Mouse (Mus musculus) embryonic facial prominence, embryonic 13.5 days (tissue): Measurements from ENCODE around the gene Ncf4. TPM values are rescaled to one million over a fixed set of nuclear protein-coding genes. Genes with fewer than 3 reads are reported as not detected.
"Not testable (repeated sequence)": the region's sequence is repeated elsewhere in the genome, so short reads cannot be mapped to it uniquely, and the experiment has no call there.

Experiments
- ATAC-seq: fragments of 200-750 bp; cut with Nextera tagmentation; 2 replicates; pipeline ENCODE4 v1.8.0; 2017; ENCODE audit warnings: low read depth; ENCODE audit not compliant: insufficient number of reproducible peaks, insufficient read depth, low FRiP score, low TSS enrichment
- H3K27ac ChIP-seq: fragments of 300-500 bp; sonication (generic); 2 replicates; pipeline ENCODE4 v1.5.1; 2015; ENCODE audit warnings: moderate library complexity, mild to moderate bottlenecking, inconsistent platforms
- H3K27me3 ChIP-seq: fragments of 300-500 bp; sonication (generic); 2 replicates; pipeline ENCODE4 v1.6.1; 2015; ENCODE audit warnings: mild to moderate bottlenecking, inconsistent platforms
- H3K36me3 ChIP-seq: fragments of 300-500 bp; sonication (generic); 2 replicates; pipeline ENCODE4 v1.6.1; 2015; ENCODE audit warnings: mild to moderate bottlenecking, inconsistent platforms
- H3K4me1 ChIP-seq: fragments of 300-500 bp; sonication (generic); 2 replicates; pipeline ENCODE4 v1.6.1; 2015; ENCODE audit warnings: inconsistent platforms
- H3K4me2 ChIP-seq: fragments of 300-500 bp; sonication (generic); 2 replicates; pipeline ENCODE4 v1.6.1; 2015; ENCODE audit warnings: moderate library complexity, mild to moderate bottlenecking, inconsistent platforms
- H3K4me3 ChIP-seq: fragments of 300-500 bp; sonication (generic); 2 replicates; pipeline ENCODE4 v1.5.1; 2015; ENCODE audit warnings: mild to moderate bottlenecking, inconsistent platforms
- H3K9ac ChIP-seq: fragments of 300-500 bp; sonication (generic); 2 replicates; pipeline ENCODE4 v1.6.1; 2015; ENCODE audit warnings: mild to moderate bottlenecking, inconsistent platforms
- H3K9me3 ChIP-seq: fragments of 300-500 bp; sonication (generic); 2 replicates; pipeline ENCODE4 v1.6.1; 2016; ENCODE audit warnings: inconsistent platforms
- WGBS: fragments of 180-500 bp; shearing (Covaris S2); methylation state at CpG from one replicate; pipeline ENCODE4 v1.1.7; 2015; ENCODE audit warnings: mixed read lengths; 5-methylcytosine and 5-hydroxymethylcytosine counted together
- polyA plus RNA-seq: library from polyadenylated mRNA; unstranded; fragments of >200 nt; fragmentation: Nextera tagmentation; extraction: Ambion mirVana; gene quantifications from 2 replicates; pipeline ENCODE4 v1.2.1, GENCODE M21; 2015

The Ncf4 gene
- polyA plus RNA-seq, 1 experiment from 2014 or later = 2.4 TPM

- Histone ChIP-seq H3K27ac (no peak overlapping the region), H3K9me3 (peaks cover 3% of the 10 kb centered on the region; the same call in 1 of the 2 replicates), H3K9ac (no peak overlapping the region), H3K4me2 (no peak overlapping the region), H3K4me1 (peaks cover 6% of the 10 kb centered on the region; the same call in 1 of the 2 replicates), H3K4me3 (no peak overlapping the region), H3K36me3 (no peaks in the 10 kb centered on the region), H3K27me3 (peaks cover 6% of the 10 kb centered on the region; the same call in 1 of the 2 replicates)
- WGBS = 67% methylated on average over 5 of the region's 5 CpGs
- ATAC-seq = no peak
Observed at GRCm38 (mm10) chr15:78234823-78235509, 9.6 kb upstream of the Ncf4 start.

GRCm38 (mm10) chr15:78239453-78239852 lies 5.1 kb upstream of the Ncf4 start:
- no peak overlapping the region for H3K27ac ChIP-seq
- H3K9me3 ChIP-seq = no peaks in the 10 kb centered on the region
- no peaks in the 10 kb centered on the region for H3K4me1 ChIP-seq
- WGBS = 23% methylated on average over 10 of the region's 10 CpGs
- no peak for ATAC-seq
- H3K4me2 ChIP-seq = no peak overlapping the region
- no peaks in the 10 kb centered on the region for H3K36me3 ChIP-seq
- H3K9ac ChIP-seq = no peak overlapping the region
- no peak overlapping the region for H3K4me3 ChIP-seq
- peaks cover 6% of the 10 kb centered on the region; the same call in 1 of the 2 replicates for H3K27me3 ChIP-seq

GRCm38 (mm10) chr15:78239956-78240617 lies 4.5 kb upstream of the Ncf4 start:
- Histone ChIP-seq H3K4me1 (no peaks in the 10 kb centered on the region), H3K27ac (no peak overlapping the region), H3K27me3 (peaks cover 6% of the 10 kb centered on the region; the same call in 1 of the 2 replicates), H3K36me3 (no peaks in the 10 kb centered on the region), H3K9me3 (no peaks in the 10 kb centered on the region), H3K9ac (no peak overlapping the region), H3K4me3 (no peak overlapping the region), H3K4me2 (no peak overlapping the region)
- 76% methylated on average over 14 of the region's 14 CpGs for WGBS
- no peak for ATAC-seq

GRCm38 (mm10) chr15:78241335-78241734 lies 3.3 kb upstream of the Ncf4 start:
- Histone ChIP-seq H3K9ac (no peak overlapping the region), H3K4me1 (no peaks in the 10 kb centered on the region), H3K4me2 (no peak overlapping the region), H3K27me3 (peaks cover 6% of the 10 kb centered on the region; the same call in 1 of the 2 replicates), H3K36me3 (no peaks in the 10 kb centered on the region), H3K27ac (no peak overlapping the region), H3K9me3 (no peaks in the 10 kb centered on the region), H3K4me3 (no peak overlapping the region)
- 31% methylated on average over 11 of the region's 11 CpGs for WGBS
- ATAC-seq = no peak

GRCm38 (mm10) chr15:78243061-78243460 lies 1.5 kb upstream of the Ncf4 start:
- 71% methylated on average over 8 of the region's 8 CpGs for WGBS
- H3K4me1 ChIP-seq = no peaks in the 10 kb centered on the region
- H3K4me2 ChIP-seq = no peak overlapping the region
- peaks cover 6% of the 10 kb centered on the region; the same call in 1 of the 2 replicates for H3K27me3 ChIP-seq
- no peak overlapping the region for H3K27ac ChIP-seq
- H3K4me3 ChIP-seq = no peak overlapping the region
- no peaks in the 10 kb centered on the region for H3K9me3 ChIP-seq
- H3K36me3 ChIP-seq = no peaks in the 10 kb centered on the region
- H3K9ac ChIP-seq = no peak overlapping the region
- no peak for ATAC-seq

GRCm38 (mm10) chr15:78243774-78244173 lies 827 bp upstream of the Ncf4 start:
- Histone ChIP-seq H3K9ac (no peak overlapping the region), H3K4me1 (no peaks in the 10 kb centered on the region), H3K27me3 (peaks cover 3% of the 10 kb centered on the region; the same call in 1 of the 2 replicates), H3K4me2 (no peak overlapping the region), H3K4me3 (no peak overlapping the region), H3K9me3 (no peaks in the 10 kb centered on the region), H3K36me3 (no peaks in the 10 kb centered on the region), H3K27ac (no peak overlapping the region)
- ATAC-seq = no peak
- WGBS = 68% methylated on average over 6 of the region's 6 CpGs

GRCm38 (mm10) chr15:78246143-78247116 lies 1.8 kb downstream of the Ncf4 start:
- WGBS = 75% methylated on average over 18 of the region's 18 CpGs

GRCm38 (mm10) chr15:78247659-78248058 lies 3.1 kb downstream of the Ncf4 start:
- Histone ChIP-seq H3K36me3 (no peaks in the 10 kb centered on the region), H3K9ac (no peak overlapping the region), H3K27ac (no peak overlapping the region), H3K27me3 (0 out of 2 replicates have a peak, but pooled peaks cover under 1% of the 10 kb centered on the region), H3K4me2 (no peak overlapping the region), H3K4me3 (no peak overlapping the region), H3K9me3 (no peaks in the 10 kb centered on the region), H3K4me1 (no peaks in the 10 kb centered on the region)
- no peak for ATAC-seq
- 57% methylated on average over 2 of the region's 2 CpGs for WGBS

More at GRCm38 (mm10) chr15:78246143-78247116, 1.8 kb downstream of the Ncf4 start:
- no peaks in the 10 kb centered on the region for H3K27me3 ChIP-seq
- H3K4me1 ChIP-seq = no peaks in the 10 kb centered on the region
- no peaks in the 10 kb centered on the region for H3K36me3 ChIP-seq
- ATAC-seq = no peak
- H3K9me3 ChIP-seq = no peaks in the 10 kb centered on the region
- H3K27ac ChIP-seq = no peak overlapping the region
- H3K4me3 ChIP-seq = no peak overlapping the region
- no peak overlapping the region for H3K9ac ChIP-seq
- H3K4me2 ChIP-seq = no peak overlapping the region

- no peak overlapping the region for H3K4me2 ChIP-seq
- H3K4me1 ChIP-seq = no peaks in the 10 kb centered on the region
- no peak overlapping the region for H3K27ac ChIP-seq
- H3K9me3 ChIP-seq = no peaks in the 10 kb centered on the region
- H3K4me3 ChIP-seq = no peak overlapping the region
- ATAC-seq = no peak
- H3K9ac ChIP-seq = no peak overlapping the region
- H3K36me3 ChIP-seq = no peaks in the 10 kb centered on the region
- peaks cover 6% of the 10 kb centered on the region for H3K27me3 ChIP-seq
- WGBS = 61% methylated on average over 3 of the region's 3 CpGs
Observed at GRCm38 (mm10) chr15:78248410-78248809, 3.8 kb downstream of the Ncf4 start.

GRCm38 (mm10) chr15:78254751-78255150 lies 10.2 kb downstream of the Ncf4 start:
- Histone ChIP-seq H3K4me2 (no peak overlapping the region), H3K36me3 (no peaks in the 10 kb centered on the region), H3K4me1 (no peaks in the 10 kb centered on the region), H3K9ac (no peak overlapping the region), H3K4me3 (no peak overlapping the region), H3K27ac (no peak overlapping the region), H3K27me3 (peaks cover 31% of the 10 kb centered on the region), H3K9me3 (no peaks in the 10 kb centered on the region)
- ATAC-seq = no peak
- 21% methylated on average over 20 of the region's 20 CpGs for WGBS

GRCm38 (mm10) chr15:78256602-78257259 lies 12.1 kb downstream of the Ncf4 start:
- H3K4me1 ChIP-seq, H3K4me3 ChIP-seq, H3K36me3 ChIP-seq, H3K27ac ChIP-seq, ATAC-seq, H3K9ac ChIP-seq, H3K4me2 ChIP-seq, H3K9me3 ChIP-seq: not testable (repeated sequence)
- H3K27me3 ChIP-seq = peaks cover 31% of the 10 kb centered on the region
